Mouse (Mus musculus): Measurements from ENCODE around the gene Rabgap1l. TPM values are rescaled to one million over a fixed set of nuclear protein-coding genes. Genes with fewer than 3 reads are reported as not detected.
A peak's percentile ranks its signal among the peaks of the same experiment; 100 is the strongest.

Gene Rabgap1l
- polyA plus RNA-seq, 1 experiment from 2014 or later, result 41.7 TPM

GRCm38 (mm10) chr1:160814198-160814597, 21.2 kb upstream of the Rabgap1l start:
- Histone ChIP-seq H3K9ac (no peak overlapping the region), H3K4me1 (replicated peaks; ENCODE audit: control insufficient read depth, insufficient read depth, low read length) (no peaks in the 10 kb centered on the region), H3K27ac (no peak overlapping the region), H3K36me3 (replicated peaks; ENCODE audit: control insufficient read depth, insufficient read depth) (no peaks in the 10 kb centered on the region), H3K9me3 (ENCODE audit: control insufficient read depth, low read length) (no peaks in the 10 kb centered on the region), H3K27me3 (ENCODE audit: control insufficient read depth, insufficient read depth, low read length) (no peaks in the 10 kb centered on the region), H3K4me2 (replicated peaks) (no peak overlapping the region), H3K4me3 (replicated peaks; ENCODE audit: low read length) (no peak overlapping the region)
- ATAC-seq (ENCODE audit: low FRiP score) (no peak), DNase-seq (ENCODE audit: low spot score) (no peak)
- 87% methylated on average over 5 of the region's 5 CpGs for WGBS

- Histone ChIP-seq H3K36me3 (replicated peaks; ENCODE audit: control insufficient read depth, insufficient read depth) (no peaks in the 10 kb centered on the region), H3K4me2 (replicated peaks) (no peak overlapping the region), H3K27ac (no peak overlapping the region), H3K4me1 (replicated peaks; ENCODE audit: control insufficient read depth, insufficient read depth, low read length) (no peaks in the 10 kb centered on the region), H3K27me3 (ENCODE audit: control insufficient read depth, insufficient read depth, low read length) (no peaks in the 10 kb centered on the region), H3K9me3 (ENCODE audit: control insufficient read depth, low read length) (no peaks in the 10 kb centered on the region), H3K4me3 (replicated peaks; ENCODE audit: low read length) (no peak overlapping the region), H3K9ac (no peak overlapping the region)
- DNase-seq (ENCODE audit: low spot score) (no peak), ATAC-seq (ENCODE audit: low FRiP score) (no peak)
These were observed 19.4 kb upstream of the Rabgap1l start for GRCm38 (mm10) chr1:160812428-160812827.

DNA sequence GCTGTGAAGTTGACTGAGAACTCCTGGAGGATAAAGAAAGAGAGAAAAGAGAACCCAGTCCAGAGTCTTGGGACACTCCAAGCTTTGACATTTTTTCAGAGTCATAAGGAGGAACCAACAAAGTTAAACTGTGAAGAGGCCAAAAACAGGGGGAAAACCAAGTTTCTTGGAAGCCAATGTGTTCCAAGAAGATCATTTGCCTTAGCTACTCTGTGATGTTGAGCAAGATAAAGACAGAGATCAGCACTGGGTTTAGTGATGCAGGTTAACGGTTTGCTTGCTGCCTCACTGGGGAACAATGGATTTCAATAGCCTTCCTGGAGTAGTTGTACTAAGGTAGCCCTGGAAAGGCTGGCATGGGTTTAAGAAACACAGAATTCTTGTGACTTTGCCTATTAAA, 18.9 kb upstream of the Rabgap1l start:
- Histone ChIP-seq H3K4me1 (replicated peaks; ENCODE audit: control insufficient read depth, insufficient read depth, low read length) (no peaks in the 10 kb centered on the region), H3K9me3 (ENCODE audit: control insufficient read depth, low read length) (no peaks in the 10 kb centered on the region), H3K36me3 (replicated peaks; ENCODE audit: control insufficient read depth, insufficient read depth) (no peaks in the 10 kb centered on the region), H3K27me3 (ENCODE audit: control insufficient read depth, insufficient read depth, low read length) (no peaks in the 10 kb centered on the region), H3K4me3 (replicated peaks; ENCODE audit: low read length) (no peak overlapping the region), H3K9ac (no peak overlapping the region), H3K4me2 (replicated peaks) (no peak overlapping the region), H3K27ac (no peak overlapping the region)
- ATAC-seq (ENCODE audit: low FRiP score) (no peak), DNase-seq (ENCODE audit: low spot score) (no peak)
- 74% methylated on average over 1 of the region's 1 CpGs for WGBS

DNA sequence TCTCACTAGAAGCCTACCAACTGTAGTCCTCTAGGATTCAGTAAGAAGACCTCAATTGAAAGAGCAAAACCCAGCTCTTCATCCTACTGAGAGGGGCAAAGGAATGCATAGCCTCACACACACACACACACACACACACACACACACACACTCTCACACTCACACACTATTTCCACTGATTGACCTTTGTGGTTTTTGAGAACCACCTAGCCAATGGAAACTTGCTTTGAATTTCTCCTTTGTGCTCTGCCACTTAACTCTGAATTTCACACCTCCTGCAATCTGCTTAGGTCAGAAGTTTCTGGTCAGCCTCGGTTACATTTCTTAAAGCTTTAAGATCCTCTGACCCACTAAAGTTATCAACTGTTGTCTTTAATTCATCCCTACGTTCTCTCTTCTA, 12.3 kb upstream of the Rabgap1l start:
- WGBS, result 75% methylated on average over 2 of the region's 2 CpGs
- Histone ChIP-seq H3K36me3 (replicated peaks; ENCODE audit: control insufficient read depth, insufficient read depth) (no peaks in the 10 kb centered on the region), H3K4me2 (replicated peaks) (no peak overlapping the region), H3K9me3 (ENCODE audit: control insufficient read depth, low read length) (no peaks in the 10 kb centered on the region), H3K4me1 (replicated peaks; ENCODE audit: control insufficient read depth, insufficient read depth, low read length) (no peaks in the 10 kb centered on the region), H3K4me3 (replicated peaks; ENCODE audit: low read length) (no peak overlapping the region), H3K27me3 (ENCODE audit: control insufficient read depth, insufficient read depth, low read length) (no peaks in the 10 kb centered on the region), H3K27ac (no peak overlapping the region), H3K9ac (no peak overlapping the region)
- ATAC-seq (ENCODE audit: low FRiP score), result no peak
- no peak for DNase-seq (ENCODE audit: low spot score)

GRCm38 (mm10) chr1:160799972-160800371, 7.0 kb upstream of the Rabgap1l start:
- no peaks in the 10 kb centered on the region for H3K27me3 ChIP-seq (ENCODE audit: control insufficient read depth, insufficient read depth, low read length)
- H3K4me3 ChIP-seq (replicated peaks; ENCODE audit: low read length), result no peak overlapping the region
- ATAC-seq (ENCODE audit: low FRiP score), result no peak
- H3K36me3 ChIP-seq (replicated peaks; ENCODE audit: control insufficient read depth, insufficient read depth), result no peaks in the 10 kb centered on the region
- no peak overlapping the region for H3K9ac ChIP-seq
- H3K27ac ChIP-seq, result no peak overlapping the region
- 79% methylated on average over 3 of the region's 3 CpGs for WGBS
- no peaks in the 10 kb centered on the region for H3K4me1 ChIP-seq (replicated peaks; ENCODE audit: control insufficient read depth, insufficient read depth, low read length)
- DNase-seq (ENCODE audit: low spot score), result no peak
- H3K4me2 ChIP-seq (replicated peaks), result no peak overlapping the region
- H3K9me3 ChIP-seq (ENCODE audit: control insufficient read depth, low read length), result no peaks in the 10 kb centered on the region

DNA sequence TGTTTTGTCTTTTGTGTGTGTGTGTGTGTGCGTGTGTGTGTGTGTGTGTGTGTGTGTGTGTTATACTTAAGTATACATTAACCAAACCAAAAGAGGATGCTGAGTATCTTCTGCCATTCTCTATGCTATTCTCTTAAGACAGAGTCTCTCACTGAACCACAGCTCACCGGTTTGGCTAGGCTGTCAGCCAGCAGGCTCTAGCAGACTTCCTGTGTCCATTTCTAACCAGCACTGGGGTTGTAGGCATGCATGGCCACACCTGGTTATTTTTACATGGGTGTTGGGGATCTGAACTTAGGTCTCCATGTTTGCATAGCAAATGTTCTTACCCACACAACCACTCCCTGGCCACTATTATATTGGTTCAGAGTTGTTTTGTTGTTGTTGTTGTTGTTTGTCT, 2.0 kb upstream of the Rabgap1l start:
- Histone ChIP-seq H3K9ac (no peak overlapping the region), H3K27ac (no peak overlapping the region), H3K27me3 (ENCODE audit: control insufficient read depth, insufficient read depth, low read length) (no peaks in the 10 kb centered on the region), H3K9me3 (ENCODE audit: control insufficient read depth, low read length) (no peaks in the 10 kb centered on the region), H3K4me1 (replicated peaks; ENCODE audit: control insufficient read depth, insufficient read depth, low read length) (peaks cover 9% of the 10 kb centered on the region), H3K4me2 (replicated peaks) (no peak overlapping the region), H3K4me3 (replicated peaks; ENCODE audit: low read length) (no peak overlapping the region), H3K36me3 (replicated peaks; ENCODE audit: control insufficient read depth, insufficient read depth) (no peaks in the 10 kb centered on the region)
- DNase-seq (ENCODE audit: low spot score) (no peak), ATAC-seq (ENCODE audit: low FRiP score) (no peak)
- WGBS, result 84% methylated on average over 2 of the region's 2 CpGs

- H3K4me2 ChIP-seq (replicated peaks), result no peak overlapping the region
- no peaks in the 10 kb centered on the region for H3K9me3 ChIP-seq (ENCODE audit: control insufficient read depth, low read length)
- H3K36me3 ChIP-seq (replicated peaks; ENCODE audit: control insufficient read depth, insufficient read depth), result no peaks in the 10 kb centered on the region
- DNase-seq (ENCODE audit: low spot score) (no peak), ATAC-seq (ENCODE audit: low FRiP score) (no peak)
- H3K27ac ChIP-seq, result no peak overlapping the region
- no peaks in the 10 kb centered on the region for H3K27me3 ChIP-seq (ENCODE audit: control insufficient read depth, insufficient read depth, low read length)
- no peak overlapping the region for H3K9ac ChIP-seq
- H3K4me1 ChIP-seq (replicated peaks; ENCODE audit: control insufficient read depth, insufficient read depth, low read length), result peaks cover 9% of the 10 kb centered on the region
- 82% methylated on average over 13 of the region's 13 CpGs for WGBS
- no peak overlapping the region for H3K4me3 ChIP-seq (replicated peaks; ENCODE audit: low read length)
These were observed 1.1 kb upstream of the Rabgap1l start for GRCm38 (mm10) chr1:160793791-160794757.

DNA sequence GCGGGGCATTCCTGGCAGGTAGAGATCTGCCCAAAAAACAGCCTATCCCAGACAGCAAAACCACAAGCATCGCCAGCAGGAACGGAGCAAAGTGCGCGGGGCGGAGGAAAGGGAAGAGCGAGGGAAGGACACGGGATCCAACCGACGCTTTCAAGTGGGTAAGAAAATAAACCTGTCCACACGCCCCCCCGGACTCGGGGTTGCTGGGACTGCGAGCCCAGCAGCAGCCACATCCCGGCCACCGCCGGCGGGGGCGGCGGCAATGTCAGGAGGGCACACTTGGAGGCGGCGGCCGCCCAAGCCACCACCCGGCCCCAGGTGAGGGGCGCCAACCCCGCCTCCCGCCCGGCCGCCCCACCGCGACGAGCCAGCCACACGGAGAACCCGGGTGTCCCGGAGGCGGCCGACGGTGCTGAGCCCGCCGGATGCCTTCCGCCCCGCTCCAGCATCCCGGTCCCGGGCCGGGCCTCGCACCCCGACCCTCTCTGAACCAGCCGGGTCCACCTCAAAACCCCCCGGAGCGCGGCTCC, 790 bp downstream of the Rabgap1l start:
- H3K9ac ChIP-seq, result peak overlapping the region; percentile 93
- WGBS, result 0% methylated on average over 43 of the region's 51 CpGs
- H3K4me2 ChIP-seq (replicated peaks), result peak overlapping the region; percentile 99
- peak; percentile 31 for DNase-seq (ENCODE audit: low spot score)
- H3K36me3 ChIP-seq (replicated peaks; ENCODE audit: control insufficient read depth, insufficient read depth), result no peaks in the 10 kb centered on the region
- ATAC-seq (ENCODE audit: low FRiP score), result no peak; the same call in 1 of the 2 replicates
- peaks cover 9% of the 10 kb centered on the region for H3K4me1 ChIP-seq (replicated peaks; ENCODE audit: control insufficient read depth, insufficient read depth, low read length)
- H3K4me3 ChIP-seq (replicated peaks; ENCODE audit: low read length), result peak overlapping the region; percentile 97
- no peaks in the 10 kb centered on the region for H3K27me3 ChIP-seq (ENCODE audit: control insufficient read depth, insufficient read depth, low read length)
- no peaks in the 10 kb centered on the region for H3K9me3 ChIP-seq (ENCODE audit: control insufficient read depth, low read length)
- peak overlapping the region; percentile 63 for H3K27ac ChIP-seq

DNA sequence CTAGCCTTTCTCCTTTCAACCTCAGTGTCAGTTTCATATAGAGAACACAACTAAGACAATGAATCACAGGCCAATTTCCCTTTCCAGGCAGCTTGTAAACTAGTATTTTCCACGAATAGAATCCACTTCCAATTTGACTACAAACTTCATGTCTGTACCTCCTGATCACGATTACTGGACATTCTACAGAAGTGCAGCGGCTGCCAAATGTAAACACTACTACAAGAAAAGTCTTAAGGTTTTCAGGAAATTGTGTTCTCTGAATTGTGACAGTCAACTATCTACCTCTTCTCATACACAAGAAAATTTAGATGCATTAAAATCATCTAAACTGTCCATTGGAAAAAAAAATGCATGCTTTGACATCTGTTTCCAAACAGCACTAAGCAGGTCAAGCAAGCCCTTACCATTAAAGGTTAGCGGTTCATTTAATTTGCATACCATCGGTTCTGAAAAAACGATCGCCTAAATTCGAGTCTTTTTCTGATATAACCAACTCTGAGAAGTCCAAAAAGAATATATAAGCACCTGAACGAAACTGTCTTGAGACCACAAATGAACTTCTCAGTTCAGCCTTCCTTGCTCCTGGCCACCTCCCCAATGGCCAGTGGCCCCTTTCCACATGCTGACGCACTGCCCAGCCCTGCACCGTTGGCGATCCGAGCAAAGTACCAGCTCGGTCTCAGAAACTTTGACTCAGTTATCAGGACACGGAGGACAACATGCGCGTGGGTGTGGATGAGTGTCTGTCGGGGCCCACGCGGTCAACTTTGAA, 1.4 kb downstream of the Rabgap1l start:
- peak; percentile 10; the same call in 1 of the 2 replicates for ATAC-seq (ENCODE audit: low FRiP score)

More for the DNA sequence above, 1.4 kb downstream of the Rabgap1l start:
- no peak overlapping the region for H3K27ac ChIP-seq
- no peaks in the 10 kb centered on the region for H3K36me3 ChIP-seq (replicated peaks; ENCODE audit: control insufficient read depth, insufficient read depth)
- no peaks in the 10 kb centered on the region for H3K27me3 ChIP-seq (ENCODE audit: control insufficient read depth, insufficient read depth, low read length)
- H3K9me3 ChIP-seq (ENCODE audit: control insufficient read depth, low read length), result no peaks in the 10 kb centered on the region
- peaks cover 9% of the 10 kb centered on the region for H3K4me1 ChIP-seq (replicated peaks; ENCODE audit: control insufficient read depth, insufficient read depth, low read length)
- peak overlapping the region; percentile 99 for H3K4me2 ChIP-seq (replicated peaks)
- H3K9ac ChIP-seq, result peak overlapping the region; percentile 93
- peak overlapping the region; percentile 97 for H3K4me3 ChIP-seq (replicated peaks; ENCODE audit: low read length)
- no peak for DNase-seq (ENCODE audit: low spot score)
- 9% methylated on average over 20 of the region's 20 CpGs for WGBS

All from hindbrain, embryonic 14.5 days (tissue).